Mouse (Mus musculus): ENCODE measurements around the gene Gm10130. TPM values are rescaled to one million over a fixed set of nuclear protein-coding genes. Genes with fewer than 3 reads are reported as not detected.

Gm10130 gene
- not detected for polyA plus RNA-seq (2012; fragmentation: generic; extraction: Trizol)

GRCm38 (mm10) chr2:150323402-150323801, at the start of gene Gm10130:
Gene Gm10130 (plus strand): TSS chr2:150323702.

GRCm38 (mm10) chr2:150362113-150362877, 38.8 kb downstream of the Gm10130 start, which contains the start of gene 3300002I08Rik:
Gene 3300002I08Rik (minus strand): TSS chr2:150362765.

Other genes with a start within 250 kb of the Gm10130 start
- gene Zfp120, start 187.0 kb upstream of the Gm10130 start, polyA plus RNA-seq (2012; fragmentation: generic; extraction: Trizol): 1 to 10 TPM in 1 of 2 experiments, under 1 TPM in 1; 0.08 to 1.1 TPM
- gene Gm10770, start 144.0 kb upstream of the Gm10130 start, polyA plus RNA-seq (2012; fragmentation: generic; extraction: Trizol): not detected
- under 1 TPM in 1 of 2 experiments, not detected in 1; 0.27 TPM for gene Gm14139, start 141.9 kb upstream of the Gm10130 start, polyA plus RNA-seq (2012; fragmentation: generic; extraction: Trizol)
- gene Zfp937, start 105.6 kb upstream of the Gm10130 start, polyA plus RNA-seq (2012; fragmentation: generic; extraction: Trizol): under 1 TPM; 0.04 to 0.68 TPM
- 1 to 10 TPM in 1 of 2 experiments, under 1 TPM in 1; 0.05 to 1.1 TPM for gene Gm21994, start 68.1 kb upstream of the Gm10130 start, polyA plus RNA-seq (2012; fragmentation: generic; extraction: Trizol)
- gene Gm14124, start 66.2 kb upstream of the Gm10130 start, polyA plus RNA-seq (2012; fragmentation: generic; extraction: Trizol): under 1 TPM in 1 of 2 experiments, not detected in 1; 0.05 TPM
- 1 to 10 TPM in 1 of 2 experiments, under 1 TPM in 1; 0.20 to 1.7 TPM for gene 3300002I08Rik, start 39.1 kb downstream of the Gm10130 start, polyA plus RNA-seq (2012; fragmentation: generic; extraction: Trizol)
- under 1 TPM; 0.01 to 0.21 TPM for gene Zfp442, start 127.8 kb downstream of the Gm10130 start, polyA plus RNA-seq (2012; fragmentation: generic; extraction: Trizol)
- under 1 TPM; 0.04 to 0.41 TPM for gene Zfp345, start 161.4 kb downstream of the Gm10130 start, polyA plus RNA-seq (2012; fragmentation: generic; extraction: Trizol)
- gene Cst7, start 246.7 kb downstream of the Gm10130 start, polyA plus RNA-seq (2012; fragmentation: generic; extraction: Trizol): not detected

Data from C3H10T1/2 (cell line).